Comparison of ENCODE assay signal across 22 mouse cellular contexts in the genomic region with DNA sequence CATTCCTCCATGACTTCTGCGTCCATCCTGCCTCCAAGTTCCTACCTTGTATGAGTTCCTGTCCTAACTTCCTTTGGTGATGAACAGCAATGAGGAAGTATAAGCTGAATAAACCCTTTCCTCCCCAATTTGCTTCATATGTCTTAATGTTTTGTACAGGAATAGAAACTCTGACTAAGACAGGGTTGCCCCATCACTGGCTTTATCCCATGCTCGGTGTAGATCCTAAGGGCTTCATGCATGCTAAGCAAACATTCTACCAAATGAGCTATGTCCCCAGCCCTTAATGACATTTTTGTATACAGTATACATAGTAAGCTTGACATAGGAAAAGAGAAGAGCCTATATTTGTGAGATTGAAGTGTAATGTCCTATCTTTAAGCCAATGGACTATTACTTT.
"Had no signal": no experiment of that assay in that cellular context is flagged by ENCODE, and none has a peak within 500 bp of the region (broad histone marks: within the 10 kb centered on the region; RNA-seq: fewer than 3 reads in every experiment).

No protein-coding gene starts in this region.

- DNase-seq: heart, postnatal 10 days; heart, postnatal 14 days; heart, postnatal 36 days; heart, postnatal 4 days; kidney, adult 11 months; kidney, adult 18-20 months; kidney, adult 2 months; kidney, adult 8-10 months; kidney, adult 9 months; kidney, postnatal 10 days; kidney, postnatal 14 days; kidney, postnatal 25 days; kidney, postnatal 36 days; kidney, postnatal 4 days; layer of hippocampus, adult 9-11 months; layer of hippocampus, postnatal 36 days had no signal

- ATAC-seq: hindbrain, embryonic 16.5 days; hindbrain, postnatal 0 days; inflammation-experienced regulatory T-cells, adult 6 months; intestine, embryonic 15.5 days; intestine, embryonic 16.5 days; intestine, postnatal 0 days had no signal
